Mouse (Mus musculus): ENCODE results near the gene Alpl.

The Alpl gene

GRCm38 (mm10) chr4:137770901-137771612 lies 25.1 kb downstream of the Alpl start:
- DNase-seq (ENCODE audit: low spot score in 2 of 2) = peak in 1 of 2 experiments; percentile 16

GRCm38 (mm10) chr4:137769635-137770034 lies 26.5 kb downstream of the Alpl start:
- no peak for DNase-seq (ENCODE audit: low spot score in 2 of 2)

- no peak for DNase-seq (ENCODE audit: low spot score in 2 of 2)
Observed at GRCm38 (mm10) chr4:137768831-137769230, 27.4 kb downstream of the Alpl start.

GRCm38 (mm10) chr4:137768381-137768780 lies 27.8 kb downstream of the Alpl start:
- DNase-seq (ENCODE audit: low spot score in 2 of 2) = no peak

GRCm38 (mm10) chr4:137766365-137766764 lies 29.8 kb downstream of the Alpl start:
- DNase-seq (ENCODE audit: low spot score in 2 of 2) = no peak

GRCm38 (mm10) chr4:137765554-137765971 lies 30.6 kb downstream of the Alpl start:
- DNase-seq (ENCODE audit: low spot score in 2 of 2) = peak; percentile 25 to 47

GRCm38 (mm10) chr4:137764621-137765020 lies 31.6 kb downstream of the Alpl start:
- DNase-seq (ENCODE audit: low spot score in 2 of 2) = no peak

GRCm38 (mm10) chr4:137763920-137764495 lies 32.2 kb downstream of the Alpl start:
- no peak for DNase-seq (ENCODE audit: low spot score in 2 of 2)

- no peak for DNase-seq (ENCODE audit: low spot score in 2 of 2)
Observed at GRCm38 (mm10) chr4:137762886-137763285, 33.3 kb downstream of the Alpl start.

GRCm38 (mm10) chr4:137754446-137754845 lies 41.7 kb downstream of the Alpl start:
- no peak for DNase-seq (ENCODE audit: low spot score in 2 of 2)

- no peak for DNase-seq (ENCODE audit: low spot score in 2 of 2)
Observed at GRCm38 (mm10) chr4:137753199-137753598, 43.0 kb downstream of the Alpl start.

- DNase-seq (ENCODE audit: low spot score in 2 of 2) = no peak
Observed at GRCm38 (mm10) chr4:137752471-137752870, 43.7 kb downstream of the Alpl start.

GRCm38 (mm10) chr4:137751717-137752116 lies 44.5 kb downstream of the Alpl start:
- DNase-seq (ENCODE audit: low spot score in 2 of 2) = no peak

GRCm38 (mm10) chr4:137751310-137751709 lies 44.9 kb downstream of the Alpl start:
- DNase-seq (ENCODE audit: low spot score in 2 of 2) = no peak

- no peak for DNase-seq (ENCODE audit: low spot score in 2 of 2)
Observed at GRCm38 (mm10) chr4:137750121-137750520, 46.1 kb downstream of the Alpl start.

- no peak for DNase-seq (ENCODE audit: low spot score in 2 of 2)
Observed at GRCm38 (mm10) chr4:137749680-137750079, 46.5 kb downstream of the Alpl start.

- DNase-seq (ENCODE audit: low spot score in 2 of 2) = no peak
Observed at GRCm38 (mm10) chr4:137748726-137749125, 47.5 kb downstream of the Alpl start.

GRCm38 (mm10) chr4:137747590-137747989 lies 48.6 kb downstream of the Alpl start:
- no peak for DNase-seq (ENCODE audit: low spot score in 2 of 2)

GRCm38 (mm10) chr4:137747091-137747490 lies 49.1 kb downstream of the Alpl start:
- DNase-seq (ENCODE audit: low spot score in 2 of 2) = no peak

GRCm38 (mm10) chr4:137744433-137744918 lies 51.7 kb downstream of the Alpl start:
- no peak for DNase-seq (ENCODE audit: low spot score in 2 of 2)

- DNase-seq (ENCODE audit: low spot score in 2 of 2) = no peak
Observed at GRCm38 (mm10) chr4:137743791-137744190, 52.4 kb downstream of the Alpl start.

- DNase-seq (ENCODE audit: low spot score in 2 of 2) = no peak
Observed at GRCm38 (mm10) chr4:137740350-137740749, 55.8 kb downstream of the Alpl start.

Measured in left cerebral cortex, adult 9 months (tissue).